Mouse (Mus musculus) cerebellum, postnatal 10 days (tissue): Measurements from ENCODE around the gene Fan1.
A peak's percentile ranks its signal among the peaks of the same experiment; 100 is the strongest.

Source experiments
- DNase-seq, 2 experiments: peaks; one replicate each; pipeline ENCODE4 v3.0.0; 2021; ENCODE audit warnings: mixed read lengths in 2 of 2

Fan1 gene

DNA sequence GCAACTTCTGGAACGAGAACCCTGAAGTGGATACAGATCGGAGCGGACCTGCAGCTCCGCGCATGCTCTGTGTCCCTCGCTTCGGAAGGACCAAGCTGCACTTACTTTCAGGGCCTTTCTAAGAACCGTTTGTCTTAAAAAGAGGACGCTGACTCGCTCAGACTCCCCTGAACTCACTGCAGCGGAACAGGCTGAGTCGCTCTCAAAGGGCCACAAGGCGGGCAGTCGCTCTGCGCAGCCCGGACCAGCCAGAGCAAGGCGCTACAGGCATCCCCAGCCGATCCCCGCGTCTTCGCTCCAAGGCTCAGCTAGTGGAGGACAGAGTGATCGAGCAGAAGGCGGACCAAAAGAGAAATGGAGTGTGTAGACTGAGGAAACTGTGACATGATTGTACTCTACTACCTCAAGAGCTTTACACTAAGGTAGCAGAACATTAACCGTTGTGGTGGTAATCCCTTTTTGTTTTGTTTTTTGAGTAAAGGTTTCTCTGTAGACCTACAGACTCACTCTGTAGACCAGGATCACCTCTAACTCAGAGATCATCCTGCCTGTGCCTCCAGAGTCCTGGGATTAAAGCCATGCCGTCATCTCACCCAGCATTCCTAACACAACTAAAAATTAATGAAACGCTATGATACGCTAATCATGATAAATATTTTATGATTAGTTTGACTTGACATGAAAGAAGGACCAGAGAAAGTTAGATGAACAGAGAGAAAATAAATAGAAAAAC is at the start of gene Fan1:
TSS of gene Fan1 (minus strand) at position 266 of the 733 bp plus-strand sequence.
- DNase-seq: peak; percentile 89 to 90

DNA sequence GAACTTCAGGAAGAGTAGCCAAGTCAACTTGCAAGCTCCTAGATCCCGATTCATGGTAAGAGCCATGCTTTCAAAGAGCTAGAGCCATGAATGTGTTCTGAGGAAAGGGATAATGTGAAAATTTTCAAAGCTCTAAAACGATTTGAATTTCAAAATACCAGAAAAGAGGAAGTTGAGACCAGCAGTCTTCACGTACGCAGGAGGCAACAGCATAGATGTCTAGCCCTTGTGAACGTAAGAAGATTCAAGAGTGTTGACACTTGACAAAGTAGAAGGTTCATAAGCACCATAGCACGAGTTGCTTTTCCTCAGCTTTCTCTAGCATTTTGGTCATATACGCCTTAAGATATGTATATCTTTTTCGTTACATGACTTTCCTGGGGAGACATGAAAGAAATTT is 30.1 kb upstream of the Fan1 start:
- DNase-seq: no peak

DNA sequence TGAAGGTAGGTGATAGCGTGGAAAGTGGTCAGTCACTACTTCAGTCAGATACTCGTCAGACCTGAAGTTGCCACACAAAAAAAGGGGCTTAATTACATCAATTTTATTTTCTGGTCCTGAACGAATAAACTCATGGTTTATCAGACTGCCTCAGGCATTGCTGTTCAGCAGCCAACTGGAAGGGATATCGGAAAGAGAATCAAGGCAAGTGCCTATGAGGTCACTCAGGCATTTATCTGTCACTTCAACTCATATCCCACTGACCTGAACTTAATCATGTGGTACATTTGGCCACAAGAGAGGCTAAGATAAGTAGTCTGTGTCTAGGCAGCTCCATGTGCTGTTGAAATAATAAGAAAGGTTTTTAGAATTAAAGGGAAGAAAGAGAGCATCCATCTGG is 28.6 kb upstream of the Fan1 start:
- DNase-seq: no peak

DNA sequence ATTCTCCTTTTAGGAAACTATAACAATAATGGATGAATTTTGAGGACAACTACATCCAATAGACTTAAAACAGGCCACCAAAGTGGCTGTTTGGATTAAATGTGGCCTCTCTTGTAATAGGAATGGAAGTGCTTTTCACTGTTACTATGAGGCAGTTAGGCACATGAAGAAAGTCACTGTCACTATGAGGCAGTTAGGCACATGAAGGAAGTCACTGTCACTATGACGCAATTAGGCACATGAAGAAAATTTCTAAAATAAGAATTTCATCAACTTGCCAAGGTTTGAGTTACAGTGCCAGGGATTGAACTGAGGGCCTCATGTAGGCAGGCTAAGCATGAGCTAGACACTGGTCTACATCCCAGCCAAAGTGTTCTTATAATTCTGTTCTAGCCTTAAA is 26.8 kb upstream of the Fan1 start:
- no peak for DNase-seq

DNA sequence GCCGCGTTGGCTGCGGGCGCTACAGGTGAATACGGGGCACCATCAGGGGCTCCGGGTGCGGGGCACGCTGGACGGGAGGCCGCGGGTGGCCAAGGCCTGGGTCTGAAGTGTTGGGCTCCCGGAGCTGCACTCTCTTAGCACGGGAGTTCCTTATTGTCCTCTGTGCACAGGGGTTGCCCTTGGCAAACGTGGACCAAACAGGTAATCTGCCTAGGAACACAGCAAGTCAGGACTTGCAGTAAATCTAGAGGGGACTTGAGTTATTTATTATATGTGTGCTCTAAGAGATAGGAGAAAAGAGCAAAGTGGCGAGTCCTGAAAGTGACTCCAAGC is 18.9 kb upstream of the Fan1 start:
- DNase-seq: no peak

DNA sequence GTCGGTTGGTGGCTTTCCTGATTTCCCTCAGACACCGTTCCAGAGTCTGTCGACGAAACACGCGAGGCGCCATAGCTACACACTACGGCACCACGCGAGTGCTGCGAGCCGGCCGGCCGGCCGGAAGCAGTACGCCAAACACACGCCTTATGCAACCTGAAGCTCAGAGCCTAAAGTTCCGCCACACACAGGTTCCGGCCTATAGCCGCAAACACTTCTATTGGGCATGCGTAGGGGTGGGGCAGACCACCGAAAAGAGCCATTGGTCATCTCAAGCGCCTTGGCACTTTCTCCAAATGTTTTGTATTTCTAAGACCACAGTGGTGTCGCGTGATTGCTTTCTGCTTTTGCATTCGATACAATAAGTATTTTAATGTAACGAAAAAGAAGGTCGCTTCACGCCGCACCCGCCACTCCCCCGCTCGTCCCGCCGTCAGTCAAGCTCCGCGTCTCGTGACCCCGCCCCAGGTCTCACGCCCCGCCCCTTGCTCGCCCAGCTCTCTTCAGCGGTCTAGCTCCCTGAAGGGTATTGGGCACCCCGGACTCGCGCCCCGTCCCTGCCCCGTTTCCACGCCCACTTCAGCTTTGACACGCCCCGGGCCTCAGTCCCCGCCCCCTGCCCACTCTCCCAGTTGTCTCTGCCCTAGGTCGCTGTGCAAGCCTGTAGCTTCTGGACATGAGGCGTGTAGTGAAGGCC is 18.4 kb upstream of the Fan1 start, which contains the start of the genes Mphosph10 and Mcee:
TSS of gene Mphosph10 (minus strand) at position 147 of the 697 bp plus-strand sequence.
TSS of gene Mcee (plus strand) at position 486 of the 697 bp plus-strand sequence.
- peak; percentile 95 to 98 for DNase-seq

DNA sequence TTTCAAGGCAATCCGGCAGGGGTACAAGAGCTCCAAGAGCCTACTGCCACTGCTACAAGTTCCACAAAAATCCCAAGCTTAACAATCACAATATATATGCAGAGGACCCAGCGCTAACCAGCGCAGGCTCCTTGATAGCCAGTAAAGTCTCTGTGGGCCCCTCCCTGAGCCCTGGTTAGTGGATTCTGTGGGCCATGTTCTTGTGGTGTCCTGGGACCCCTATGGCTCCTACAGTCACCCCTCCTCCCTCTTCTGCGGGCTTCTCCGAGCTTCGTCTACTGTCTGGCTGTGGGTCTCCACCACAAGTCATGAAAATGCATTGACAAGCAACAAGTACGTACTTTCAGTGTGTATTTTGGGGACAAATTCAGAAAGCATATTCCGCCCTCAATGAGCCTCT is 17.6 kb upstream of the Fan1 start:
- no peak for DNase-seq

DNA sequence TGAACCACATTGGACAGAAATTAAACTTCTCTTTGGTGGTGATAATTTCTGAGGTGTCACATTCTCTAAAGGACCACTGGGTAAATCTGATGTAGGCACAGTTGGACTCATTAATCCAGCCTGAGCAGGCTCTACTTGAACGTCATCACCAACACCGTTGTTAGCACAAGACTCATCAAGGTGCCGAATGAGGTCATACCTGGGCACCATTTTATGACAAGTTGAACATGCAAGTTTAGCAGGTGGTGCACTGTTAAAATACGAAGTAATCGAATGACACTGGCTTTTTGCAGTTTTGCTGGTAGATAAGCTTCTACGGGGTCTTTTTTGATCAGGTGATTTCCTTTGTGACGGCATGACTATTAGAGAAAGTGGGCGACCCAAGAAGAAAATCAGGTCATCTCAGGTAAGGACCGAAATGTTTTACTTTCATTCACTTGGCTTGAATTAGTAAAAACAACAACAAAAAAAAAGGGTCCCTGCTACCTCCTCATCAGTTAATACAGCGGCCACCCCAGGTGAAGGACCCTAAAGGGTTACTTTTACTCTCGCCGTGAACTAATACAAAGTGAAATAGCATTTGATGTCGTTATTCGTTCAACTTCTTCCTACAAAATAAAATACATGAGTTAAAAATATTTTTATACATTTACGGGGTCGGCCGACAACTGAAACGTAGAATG is 607 bp downstream of the Fan1 start:
- peak in 1 of 2 experiments; percentile 24 for DNase-seq

DNA sequence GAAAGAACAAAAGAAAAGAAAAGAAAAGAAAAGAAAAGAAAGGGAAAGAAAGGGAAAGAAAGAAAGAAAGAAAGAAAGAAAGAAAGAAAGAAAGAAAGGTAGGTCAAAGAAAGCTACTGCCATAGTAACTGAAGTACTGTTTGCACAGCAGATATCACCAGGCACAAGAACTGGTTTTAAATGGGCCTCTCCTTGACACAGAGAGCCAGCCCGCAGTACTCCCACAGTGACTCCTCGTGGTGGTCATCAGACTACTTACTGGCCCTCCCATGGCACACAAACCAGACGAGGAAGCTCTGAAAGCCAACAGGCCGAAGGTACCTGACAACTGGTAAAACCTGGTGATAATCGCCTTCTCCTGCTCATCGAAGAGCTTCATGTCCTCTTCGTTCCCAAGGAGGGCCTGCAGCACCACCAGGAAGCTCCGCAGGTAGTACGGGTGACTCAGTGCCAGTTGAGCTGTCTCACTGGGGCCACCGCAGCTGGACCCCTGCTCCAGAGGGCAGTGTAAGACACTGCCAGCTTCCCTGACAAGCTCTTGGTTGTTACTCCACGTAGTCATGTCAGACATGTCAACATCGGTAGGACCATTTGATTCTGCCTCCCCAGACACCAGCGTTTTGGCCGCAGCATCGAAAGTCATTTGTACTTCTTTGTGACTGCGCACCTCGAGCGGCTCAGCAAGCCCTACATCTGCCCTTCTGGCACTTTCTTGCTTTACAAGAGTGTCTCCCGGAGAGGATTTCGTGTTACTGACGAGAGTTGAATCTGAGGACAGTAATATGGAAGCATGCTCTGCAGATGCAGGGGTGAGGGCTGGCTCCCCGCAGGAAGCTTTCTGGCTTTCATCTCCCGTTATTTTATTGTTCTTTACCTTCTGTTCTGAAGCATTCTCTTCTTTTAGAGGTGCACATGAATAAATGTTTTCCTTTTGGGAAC is 1.7 kb downstream of the Fan1 start:
- DNase-seq: no peak

DNA sequence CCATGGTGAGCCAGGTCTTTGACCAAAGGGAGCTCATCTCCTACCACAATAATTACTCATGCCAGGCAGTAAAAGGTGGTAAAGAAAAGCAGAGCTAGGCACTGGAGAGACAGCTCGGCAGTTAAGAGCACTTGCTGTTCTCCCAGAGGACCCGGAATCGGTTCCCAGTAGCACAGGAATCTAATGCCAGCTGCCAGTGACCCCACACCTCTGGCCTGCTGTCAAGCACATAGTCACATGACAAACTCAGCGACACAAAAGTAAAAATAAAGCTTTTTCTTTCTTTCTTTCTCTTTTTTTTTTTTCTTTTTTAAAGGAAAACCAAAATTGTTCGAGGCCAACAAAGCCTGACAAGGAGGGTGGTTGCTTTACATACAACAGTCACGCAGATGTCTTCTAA is 4.1 kb downstream of the Fan1 start:
- no peak for DNase-seq

DNA sequence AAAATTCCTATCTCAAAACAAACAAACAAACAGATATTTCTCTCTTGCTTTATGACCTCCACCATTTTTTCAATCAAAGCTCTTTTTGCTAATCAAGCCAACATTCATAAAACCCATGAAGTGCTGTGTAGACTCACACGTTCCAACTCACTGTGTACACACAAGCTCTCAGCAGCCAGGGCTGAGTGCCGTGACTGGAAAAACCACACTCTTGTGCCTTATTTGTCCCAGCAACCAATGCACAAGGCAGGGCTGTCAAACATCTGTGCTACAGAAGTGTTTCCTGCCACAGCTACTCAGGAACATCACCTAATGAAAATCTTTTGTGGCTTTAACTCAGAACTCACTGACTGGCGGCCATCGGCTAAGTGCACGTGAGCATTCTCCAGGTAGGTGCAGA is 8.0 kb downstream of the Fan1 start:
- DNase-seq: no peak

DNA sequence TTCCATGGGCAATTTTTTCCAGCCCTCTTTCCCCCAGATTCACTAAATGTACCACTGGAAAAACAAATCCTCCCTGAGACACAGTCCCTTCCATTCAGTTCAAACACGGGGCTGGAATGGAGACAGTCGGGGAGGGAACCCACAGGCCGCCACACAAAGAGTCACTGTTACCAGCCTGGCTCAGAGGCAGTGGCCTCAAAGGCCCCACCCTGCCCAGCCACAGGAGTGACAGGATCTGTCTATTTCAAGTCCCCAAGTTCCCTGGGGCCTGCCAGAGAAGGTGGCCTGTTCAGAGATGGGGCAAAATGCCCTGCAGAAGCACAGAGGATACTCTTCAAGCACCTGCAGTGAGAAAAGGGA is 13.3 kb downstream of the Fan1 start:
- DNase-seq: peak in 1 of 2 experiments; percentile 41

DNA sequence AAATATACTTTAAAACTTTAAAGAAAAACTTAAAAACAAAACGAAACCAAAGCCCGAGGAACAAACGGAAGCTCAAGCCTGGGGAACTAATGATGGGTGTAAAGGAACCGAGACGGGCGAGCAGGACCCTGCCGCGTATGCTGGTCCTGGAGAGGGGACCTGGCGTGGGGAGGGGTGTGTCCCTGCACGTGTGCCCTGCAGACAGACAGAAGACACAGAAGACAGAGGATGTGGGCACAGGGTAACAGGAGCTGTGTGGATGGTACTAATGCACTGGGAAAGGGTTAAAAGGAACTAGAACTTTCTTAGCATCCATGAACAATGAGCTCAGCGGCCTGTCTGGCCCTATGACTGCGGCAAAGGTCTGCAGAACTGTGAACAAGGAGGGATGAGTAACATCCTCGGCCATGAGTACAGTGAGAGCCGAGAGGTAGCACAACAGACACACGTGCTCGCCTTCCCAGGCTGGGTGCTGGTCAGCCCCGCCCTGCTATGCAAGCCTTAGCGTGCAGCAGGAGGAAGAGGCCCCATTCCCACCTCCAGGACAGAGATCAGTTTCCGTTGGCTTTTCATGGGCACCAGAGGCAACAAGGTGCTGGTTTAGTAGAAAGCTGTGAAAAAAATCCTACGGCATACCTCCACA is 13.8 kb downstream of the Fan1 start:
- no peak for DNase-seq

DNA sequence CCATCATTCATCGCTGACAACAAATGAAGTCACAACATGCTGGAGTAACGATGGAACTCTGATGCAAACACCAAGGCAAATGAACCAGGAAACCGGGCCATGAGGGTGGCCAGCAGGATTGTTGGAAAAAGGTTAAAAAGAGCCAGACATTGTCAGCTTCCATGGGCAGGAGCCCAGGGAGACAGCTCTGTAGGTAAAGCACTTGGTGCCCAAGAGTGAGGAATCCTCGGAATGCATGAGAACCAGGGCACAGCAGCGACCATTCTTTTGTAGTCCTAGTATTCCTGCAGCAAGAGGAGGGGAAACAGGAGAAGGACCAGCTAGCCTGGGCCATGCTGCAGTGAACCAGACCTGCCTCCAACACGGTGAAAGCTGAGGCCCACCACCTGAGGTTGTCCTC is 15.2 kb downstream of the Fan1 start:
- no peak for DNase-seq

DNA sequence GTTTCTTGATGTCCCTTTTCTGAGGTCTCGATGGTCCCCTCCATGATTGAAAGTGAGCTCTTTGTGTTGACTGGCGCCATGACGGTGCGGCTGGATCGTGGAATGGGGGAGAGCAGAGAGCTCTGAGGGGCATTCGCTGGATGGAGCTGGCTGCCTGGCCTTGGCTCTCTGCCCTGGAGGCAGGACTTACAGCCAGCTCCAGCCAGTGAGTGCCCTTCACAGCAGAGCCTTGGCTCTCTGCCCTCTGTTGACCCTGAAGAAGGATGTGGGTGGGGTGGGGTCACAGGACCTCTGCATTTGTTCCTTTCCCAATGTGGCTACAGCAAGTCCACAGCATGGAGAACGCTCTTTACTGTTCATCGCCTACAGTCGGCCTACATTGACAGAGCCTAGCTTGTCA is 16.5 kb downstream of the Fan1 start:
- DNase-seq: peak; percentile 75 to 83

DNA sequence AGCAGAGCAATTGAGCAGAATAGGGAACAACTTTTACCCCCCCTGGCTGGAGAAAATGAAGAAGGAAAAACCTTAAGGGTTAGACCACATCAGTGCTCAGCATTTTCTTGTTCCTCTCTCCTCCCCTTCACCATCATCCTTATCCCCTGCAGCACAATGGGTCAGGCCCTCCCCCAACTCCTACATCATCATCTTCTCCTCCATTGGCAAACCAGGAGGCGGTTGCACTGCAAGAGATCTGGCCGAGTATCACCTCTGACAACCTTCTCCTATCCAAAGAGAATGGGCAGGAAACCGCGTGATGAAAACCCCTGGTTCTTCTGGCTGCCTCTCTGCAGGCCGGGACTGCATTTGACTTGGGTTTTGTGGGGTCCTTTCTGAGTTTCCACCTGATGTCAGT is 17.2 kb downstream of the Fan1 start:
- DNase-seq: no peak

DNA sequence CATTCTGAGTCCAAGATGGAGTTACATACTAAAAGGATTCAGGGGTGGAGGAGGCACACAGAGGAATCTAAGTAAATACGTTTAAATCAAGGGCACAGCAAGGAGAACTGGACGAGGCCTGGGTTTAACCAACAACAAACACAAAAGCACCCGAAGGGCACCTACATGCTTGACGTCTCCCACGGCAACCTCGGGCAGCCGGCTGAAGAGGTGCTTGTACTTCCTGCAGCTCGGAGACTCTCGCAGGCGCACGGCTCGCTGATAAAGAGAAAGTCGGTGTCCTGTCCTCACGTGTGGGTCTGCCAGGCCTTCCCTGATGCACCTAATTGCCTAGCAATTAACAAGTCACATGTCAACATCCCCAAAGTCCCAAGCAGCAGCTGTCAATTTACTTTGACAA is 19.7 kb downstream of the Fan1 start:
- DNase-seq: no peak

DNA sequence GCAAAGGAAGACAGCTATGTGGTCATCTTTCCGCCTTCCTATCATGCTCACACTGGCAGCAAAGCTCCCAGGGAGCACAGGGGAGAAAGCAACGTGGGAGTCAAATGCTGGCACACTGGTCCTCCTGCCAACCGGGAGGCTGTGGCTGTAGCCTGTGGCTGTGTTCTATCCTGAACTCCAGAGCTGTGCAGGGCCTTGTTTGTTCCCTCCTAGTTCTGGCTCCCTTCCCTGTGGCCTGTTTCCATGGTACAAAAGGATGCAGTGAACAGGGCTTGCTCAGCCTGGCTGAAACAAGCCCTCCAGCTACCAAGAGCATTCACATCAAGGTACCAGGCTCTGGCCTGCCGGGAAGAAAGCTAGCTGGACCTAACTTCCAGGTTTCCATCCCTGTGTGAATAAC is 22.8 kb downstream of the Fan1 start:
- peak; percentile 80 to 85 for DNase-seq

DNA sequence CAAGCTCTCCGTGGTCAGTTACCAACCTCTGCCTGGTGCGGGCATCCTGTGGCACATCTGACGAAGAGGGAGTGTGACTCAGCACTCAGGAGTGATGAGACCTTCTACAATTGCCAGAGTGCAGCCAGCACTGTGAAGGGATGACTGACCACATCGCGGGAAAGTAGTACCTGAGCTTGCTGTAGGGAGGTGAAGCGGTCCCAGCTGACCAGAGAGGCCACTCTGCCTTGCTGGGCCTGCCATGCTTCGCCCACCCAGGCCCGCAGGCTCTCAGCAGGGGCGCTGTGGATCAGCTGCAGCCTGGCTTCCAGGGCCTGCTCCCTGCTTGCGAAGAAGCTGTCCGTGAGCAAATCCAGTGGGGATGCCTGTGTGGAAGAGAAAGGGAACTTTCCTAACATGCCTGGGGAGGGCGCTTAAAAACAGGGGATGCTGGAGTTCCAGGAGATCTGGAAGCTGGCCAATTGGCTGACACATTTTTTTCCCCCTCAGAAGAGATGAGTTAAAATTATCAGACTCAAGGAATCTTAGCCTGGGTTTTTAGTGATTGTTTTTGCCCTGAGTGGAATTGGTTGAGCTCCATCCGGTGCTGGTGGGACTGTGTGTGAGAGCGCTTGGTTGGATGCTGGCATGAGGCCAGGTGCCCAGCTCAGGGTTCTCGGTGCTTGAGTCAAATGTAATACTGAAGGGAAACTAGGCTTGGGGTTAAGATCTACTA is 24.6 kb downstream of the Fan1 start:
- DNase-seq: peak; percentile 70 to 72

DNA sequence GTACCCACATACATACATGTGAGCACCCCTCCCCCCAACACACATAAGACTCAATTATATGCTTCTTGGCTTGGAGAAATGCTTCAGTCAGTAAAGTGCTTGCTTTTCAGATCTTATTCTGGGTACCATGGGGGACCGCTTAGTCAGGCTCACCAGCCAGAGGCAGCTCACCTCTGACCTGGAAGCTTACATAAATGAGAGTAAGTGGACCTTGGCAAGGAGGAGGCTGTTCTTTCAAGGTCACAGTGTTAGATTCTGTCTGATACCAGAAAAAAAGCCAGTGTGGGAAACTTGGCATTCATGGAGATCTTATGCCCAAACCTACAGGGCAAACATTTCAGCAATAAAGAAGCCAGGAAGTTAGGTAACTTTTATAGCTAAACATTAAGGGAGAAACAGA is 26.1 kb downstream of the Fan1 start:
- no peak for DNase-seq

DNA sequence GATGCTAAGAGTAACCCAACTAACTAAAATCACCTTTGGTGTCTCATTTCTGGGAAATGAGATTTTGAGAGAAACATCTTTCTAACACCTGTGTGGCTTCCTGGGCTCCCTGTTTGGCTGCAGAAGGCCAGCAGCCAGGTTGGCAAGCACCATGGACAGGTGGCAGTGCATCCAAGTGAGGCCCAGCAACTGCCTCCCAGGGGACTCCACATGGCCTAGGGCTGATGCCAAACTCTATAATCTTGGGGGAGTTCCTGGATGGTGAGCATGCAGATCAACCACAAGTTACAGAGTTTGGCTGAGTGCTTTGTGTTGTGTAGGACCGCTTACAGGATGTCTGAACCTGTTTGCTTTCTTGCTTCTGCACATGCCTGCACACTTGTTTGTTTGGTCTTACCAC is 41.2 kb downstream of the Fan1 start:
- peak; percentile 50 to 61 for DNase-seq

DNA sequence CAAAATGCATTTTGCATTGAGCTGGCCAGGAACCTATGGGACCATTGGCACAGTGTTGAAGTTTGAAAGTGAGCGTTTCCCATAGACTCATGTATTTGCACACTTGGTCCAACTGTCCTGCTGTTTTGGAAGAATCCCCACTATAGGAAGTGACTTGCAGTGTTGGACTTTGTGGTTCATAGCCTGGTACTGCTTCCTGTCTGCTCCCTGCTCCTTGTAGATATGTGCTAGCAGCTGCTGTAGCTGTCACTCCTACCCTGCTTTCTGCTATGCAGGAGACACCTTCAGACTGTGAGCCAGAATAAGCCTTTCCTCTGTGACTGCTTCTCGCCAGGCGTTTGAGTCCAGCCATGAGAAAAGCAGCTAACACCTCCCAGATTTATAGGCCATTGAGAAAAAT is 42.6 kb downstream of the Fan1 start:
- DNase-seq: no peak
